13 mouse cellular contexts compared by ENCODE assay signal in the genomic region with DNA sequence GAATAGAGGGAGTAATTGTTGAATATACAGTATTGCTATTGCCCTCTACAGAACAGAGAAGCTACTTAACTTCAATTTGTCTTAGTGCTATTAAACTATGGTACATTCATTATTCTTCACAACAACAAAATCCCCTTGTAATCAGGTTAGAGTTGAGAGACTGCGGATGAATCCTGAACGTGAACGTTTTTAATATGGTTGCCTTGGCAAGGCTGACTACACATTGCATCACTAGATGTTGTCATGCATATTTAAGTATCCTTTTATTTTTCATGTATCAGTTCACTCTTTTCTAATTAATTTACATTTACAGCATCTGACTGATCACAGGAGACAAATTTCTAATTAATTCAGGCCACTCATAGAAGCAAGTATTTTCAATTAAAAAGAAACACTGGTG.
"Had no signal": no experiment of that assay in that cellular context is flagged by ENCODE, and none has a peak within 500 bp of the region (broad histone marks: within the 10 kb centered on the region; RNA-seq: fewer than 3 reads in every experiment).

No protein-coding gene starts in this region.

- DNase-seq: kidney, postnatal 10 days; kidney, postnatal 4 days; lung, adult 2 months; lung, postnatal 36 days; right cerebral cortex, adult 18-20 months; right cerebral cortex, postnatal 25 days; thymus, postnatal 4 days had no signal

- ATAC-seq: lung, postnatal 0 days; midbrain, embryonic 16.5 days had no signal

- H3K4me2 ChIP-seq: liver, embryonic 11.5 days; liver, embryonic 15.5 days had no signal

- H3K9me3 ChIP-seq: limb, embryonic 10.5 days; liver, embryonic 15.5 days had no signal

- H3K9ac ChIP-seq: liver, embryonic 15.5 days had no signal

- H3K36me3 ChIP-seq: limb, embryonic 10.5 days; liver, embryonic 15.5 days had no signal

- H3K27ac ChIP-seq: layer of hippocampus, adult 2 months; limb, embryonic 10.5 days; liver, embryonic 15.5 days had no signal

- H3K4me1 ChIP-seq: limb, embryonic 10.5 days; liver, embryonic 15.5 days had no signal

- H3K4me3 ChIP-seq: layer of hippocampus, adult 2 months; limb, embryonic 10.5 days; liver, embryonic 15.5 days had no signal

- H3K27me3 ChIP-seq: liver, embryonic 15.5 days had no signal
